Mouse (Mus musculus): ENCODE data around the gene Vmn2r49. TPM values are rescaled to one million over a fixed set of nuclear protein-coding genes. Genes with fewer than 3 reads are reported as not detected.

The Vmn2r49 gene
- not detected in 2 replicates for polyA plus RNA-seq (2012; ENCODE audit: low replicate concordance)

DNA sequence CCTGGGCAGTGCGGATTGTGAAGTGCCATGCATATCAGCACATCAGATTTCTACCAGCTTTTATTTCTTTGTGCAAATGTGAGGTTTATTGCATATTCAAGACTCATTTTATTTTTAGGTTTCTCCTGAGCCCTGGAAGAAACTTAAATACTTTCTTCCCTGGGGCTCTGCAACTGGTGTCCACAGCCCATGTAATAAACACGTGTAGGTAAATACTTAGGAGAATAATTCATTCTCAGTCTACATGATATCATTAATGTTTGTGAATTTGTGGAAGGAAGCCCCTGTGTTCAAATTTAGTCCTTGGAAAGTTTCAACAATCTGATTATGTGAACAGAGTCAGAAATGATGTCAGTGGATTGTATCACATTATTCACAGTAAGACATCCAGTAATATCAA lies at the start of gene Vmn2r49:
Gene Vmn2r49, minus strand, starts transcription at position 101 of the 400 bp plus-strand sequence.

DNA sequence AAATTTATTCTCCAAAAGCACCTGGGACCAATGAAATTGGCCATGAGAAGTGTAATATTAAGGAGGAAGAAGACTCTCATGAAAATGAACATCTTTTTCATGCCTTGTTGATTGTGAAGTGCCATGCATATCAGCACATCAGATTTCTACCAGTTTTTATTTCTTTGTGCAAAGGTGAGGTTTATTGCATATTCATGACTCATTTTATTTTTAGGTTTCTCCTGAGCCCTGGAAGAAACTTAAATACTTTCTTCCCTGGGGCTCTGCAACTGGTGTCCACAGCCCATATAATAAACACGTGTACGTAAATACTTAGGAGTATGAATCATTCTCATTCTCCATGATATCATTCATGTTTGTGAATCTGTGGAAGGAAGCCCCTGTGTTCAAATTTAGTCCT lies 38.6 kb downstream of the Vmn2r49 start, which contains the start of gene Vmn2r48:
Gene Vmn2r48, minus strand, starts transcription at position 101 of the 400 bp plus-strand sequence.

Other genes with a start within 250 kb of the Vmn2r49 start
- not detected in 2 replicates for gene Vmn2r46, start 221.7 kb downstream of the Vmn2r49 start, polyA plus RNA-seq (2012; ENCODE audit: low replicate concordance)
- not detected in 2 replicates for gene Vmn2r47, start 150.9 kb downstream of the Vmn2r49 start, polyA plus RNA-seq (2012; ENCODE audit: low replicate concordance)
- gene Vmn2r48, start 38.7 kb downstream of the Vmn2r49 start, polyA plus RNA-seq (2012; ENCODE audit: low replicate concordance): not detected in 2 replicates
- not detected in 2 replicates for gene Vmn2r50, start 61.0 kb upstream of the Vmn2r49 start, polyA plus RNA-seq (2012; ENCODE audit: low replicate concordance)
- gene Vmn2r51, start 113.5 kb upstream of the Vmn2r49 start, polyA plus RNA-seq (2012; ENCODE audit: low replicate concordance): not detected in 2 replicates
- gene Vmn2r52, start 184.3 kb upstream of the Vmn2r49 start, polyA plus RNA-seq (2012; ENCODE audit: low replicate concordance): not detected in 2 replicates